Comparison of ENCODE assay signal across 9 mouse cellular contexts in the genomic region with DNA sequence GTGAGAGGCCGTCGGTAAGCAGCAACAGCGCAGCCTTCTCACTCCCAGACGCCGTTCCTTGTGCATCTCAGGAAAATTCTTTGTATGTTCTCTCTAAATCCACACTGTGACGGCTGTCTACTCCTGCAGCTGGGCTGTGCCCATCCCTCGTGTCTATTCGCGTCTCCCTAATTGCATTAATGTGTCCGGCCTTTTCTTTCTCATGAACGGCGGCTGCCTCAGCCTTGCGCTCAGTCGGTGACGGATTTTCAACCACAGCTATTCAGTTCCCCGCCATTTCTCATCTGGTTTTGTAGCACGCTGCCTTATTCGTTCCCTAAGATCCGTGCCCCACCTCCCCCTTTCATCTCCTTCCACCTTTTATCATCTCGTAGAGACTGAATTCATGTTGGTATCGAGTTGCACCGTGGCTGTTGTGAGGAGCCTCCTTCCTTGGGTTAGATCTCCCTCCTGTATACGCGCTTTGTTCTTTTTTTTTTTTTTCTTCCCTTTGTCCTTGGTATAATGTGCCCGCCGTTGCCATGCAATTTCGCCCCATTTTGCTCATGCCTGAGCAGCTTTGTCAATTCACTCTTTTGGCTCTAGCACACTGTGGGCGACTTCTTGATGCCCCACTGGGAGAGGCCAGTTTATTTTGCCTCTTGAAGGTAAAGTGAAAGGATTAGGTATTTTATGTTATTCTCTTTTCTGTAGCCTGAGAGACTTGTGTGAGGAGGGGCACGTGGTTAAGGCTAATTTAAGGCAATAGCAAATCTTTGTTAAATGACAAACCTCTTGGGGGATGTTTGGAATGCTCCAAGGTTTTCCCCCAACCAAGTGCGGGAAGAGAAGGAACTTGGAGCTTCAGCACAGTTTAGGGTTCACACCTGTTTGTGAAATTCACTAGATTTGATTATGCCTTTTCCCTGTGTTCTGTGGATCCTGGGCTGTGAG. TPM values are rescaled to one million over a fixed set of nuclear protein-coding genes. Genes with fewer than 3 reads are reported as not detected.
DNase-seq lines count a peak whose midpoint lies in the region; ATAC-seq and TF ChIP-seq lines count a peak whose summit lies in the region.
"Had no signal": no experiment of that assay in that cellular context is flagged by ENCODE, and none has a peak within 500 bp of the region (broad histone marks: within the 10 kb centered on the region; RNA-seq: fewer than 3 reads in every experiment).

No protein-coding gene starts in this region.

- no peak for TF ChIP-seq CTCF in lung, adult 2 months (IDR thresholded peaks at IDR 0.05; ENCODE audit: insufficient read depth, low read length)

- peak overlapping the region; percentile 29 for H3K4me3 ChIP-seq in lung, embryonic 15.5 days
- H3K4me3 ChIP-seq in lung, adult 2 months (replicated peaks; ENCODE audit: extremely low read depth, low read depth, low read length), result no peak overlapping the region
- peak overlapping the region; percentile 30 for H3K4me3 ChIP-seq in embryonic facial prominence, embryonic 14.5 days (ENCODE audit: low read depth, low read length)
- peak overlapping the region; percentile 49 for H3K4me3 ChIP-seq in limb, embryonic 10.5 days

- no peak for TF ChIP-seq POLR2A in lung, adult 2 months (IDR thresholded peaks at IDR 0.05; ENCODE audit: borderline replicate concordance, extremely low read depth, low read depth, low read length)

- ATAC-seq in lung, embryonic 15.5 days (ENCODE audit: borderline replicate concordance, extremely low read depth, low FRiP score, low TSS enrichment), result no peak
- peak; percentile 67 for ATAC-seq in embryonic facial prominence, embryonic 14.5 days (ENCODE audit: low read depth)

- no peaks in the 10 kb centered on the region for H3K9me3 ChIP-seq in lung, embryonic 15.5 days
- H3K9me3 ChIP-seq in embryonic facial prominence, embryonic 14.5 days (ENCODE audit: control insufficient read depth, low read length), result no peaks in the 10 kb centered on the region
- H3K9me3 ChIP-seq in limb, embryonic 10.5 days (replicated peaks), result no peaks in the 10 kb centered on the region

- DNase-seq in lung, adult 2 months, result no peak
- DNase-seq in embryonic facial prominence, embryonic 14.5 days (ENCODE audit: low spot score), result peak; percentile 82
- DNase-seq in limb, embryonic 10.5 days (ENCODE audit: low spot score), result peak; percentile 68
- peak; percentile 78 for DNase-seq in retina, embryonic 14.5 days (ENCODE audit: low spot score)
- no peak for DNase-seq in gastrocnemius, postnatal 25 days
- no peak for DNase-seq in frontal cortex, postnatal 14 days (ENCODE audit: low spot score in 2 of 2)
- no peak for DNase-seq in gastrocnemius, adult 18-20 months (ENCODE audit: low spot score)

- peaks cover 5% of the 10 kb centered on the region; the same call in 1 of the 2 replicates for H3K4me1 ChIP-seq in lung, embryonic 15.5 days
- no peaks in the 10 kb centered on the region for H3K4me1 ChIP-seq in lung, adult 2 months (ENCODE audit: control insufficient read depth, insufficient read depth, low read length)
- peaks cover 12% of the 10 kb centered on the region for H3K4me1 ChIP-seq in embryonic facial prominence, embryonic 14.5 days (ENCODE audit: control insufficient read depth, insufficient read depth, low read length)
- peaks cover 15% of the 10 kb centered on the region for H3K4me1 ChIP-seq in limb, embryonic 10.5 days

- H3K9ac ChIP-seq in lung, embryonic 15.5 days, result peak overlapping the region; percentile 10; the same call in 1 of the 2 replicates
- H3K9ac ChIP-seq in embryonic facial prominence, embryonic 14.5 days (ENCODE audit: low read depth, low read length), result peak overlapping the region; percentile 68

- no peaks in the 10 kb centered on the region for H3K36me3 ChIP-seq in lung, embryonic 15.5 days
- no peaks in the 10 kb centered on the region for H3K36me3 ChIP-seq in embryonic facial prominence, embryonic 14.5 days (ENCODE audit: control insufficient read depth, insufficient read depth, low read length)
- H3K36me3 ChIP-seq in limb, embryonic 10.5 days, result no peaks in the 10 kb centered on the region

- no peaks in the 10 kb centered on the region for H3K27me3 ChIP-seq in lung, embryonic 15.5 days
- H3K27me3 ChIP-seq in embryonic facial prominence, embryonic 14.5 days (replicated peaks; ENCODE audit: control insufficient read depth, insufficient read depth, low read length), result no peaks in the 10 kb centered on the region
- H3K27me3 ChIP-seq in limb, embryonic 10.5 days (ENCODE audit: low read depth, poor library complexity, severe bottlenecking), result peaks cover 5% of the 10 kb centered on the region; the same call in 1 of the 2 replicates

- WGBS in lung, embryonic 15.5 days, result 14% methylated on average over 30 of the region's 30 CpGs
- WGBS in lung, adult 2 months, result 20% methylated on average over 30 of the region's 30 CpGs
- WGBS in embryonic facial prominence, embryonic 14.5 days, result 5% methylated on average over 30 of the region's 30 CpGs
- WGBS in limb, embryonic 10.5 days, result 10% methylated on average over 30 of the region's 30 CpGs

- peak overlapping the region; percentile 55 for H3K4me2 ChIP-seq in lung, embryonic 15.5 days
- peak overlapping the region; percentile 64 for H3K4me2 ChIP-seq in embryonic facial prominence, embryonic 14.5 days (ENCODE audit: low read depth, low read length)

- no peak overlapping the region for H3K27ac ChIP-seq in lung, embryonic 15.5 days
- H3K27ac ChIP-seq in embryonic facial prominence, embryonic 14.5 days (replicated peaks; ENCODE audit: low read depth, low read length), result peak overlapping the region; percentile 85
- peak overlapping the region; percentile 88 for H3K27ac ChIP-seq in limb, embryonic 10.5 days
- H3K27ac ChIP-seq: macrophage had no signal

RNA-seq across cellular contexts. Expression of gene Dnah2, which starts 21.5 kb away (rescaled TPM):
- 1.1 and 1.2 TPM in 2 replicates for polyA plus RNA-seq in lung, embryonic 15.5 days (2015; fragmentation: Nextera tagmentation; extraction: Ambion mirVana)
- polyA plus RNA-seq in lung, adult 2 months (2012; rRNA removed), result 3.1 TPM in 2 replicates
- polyA plus RNA-seq in embryonic facial prominence, embryonic 14.5 days (2014; fragmentation: Nextera tagmentation; extraction: Ambion mirVana), result 6.2 and 6.5 TPM in 2 replicates
- 1.0 and 1.3 TPM in 2 replicates for polyA plus RNA-seq in limb, embryonic 10.5 days (2016; fragmentation: Nextera tagmentation; extraction: Ambion mirVana)
- under 1 TPM; 0.03 to 0.48 TPM for total RNA-seq in gastrocnemius, postnatal 25 days (2021)
- total RNA-seq in gastrocnemius, adult 18-20 months (2021), result under 1 TPM; 0.14 to 0.83 TPM

RNA-seq across cellular contexts. Expression of gene Efnb3, which starts 32.6 kb away (rescaled TPM):
- polyA plus RNA-seq in lung, embryonic 15.5 days (2015; fragmentation: Nextera tagmentation; extraction: Ambion mirVana), result 8.5 and 8.8 TPM in 2 replicates
- polyA plus RNA-seq in lung, adult 2 months (2012; rRNA removed), result 0.88 and 1.0 TPM in 2 replicates
- polyA plus RNA-seq in embryonic facial prominence, embryonic 14.5 days (2014; fragmentation: Nextera tagmentation; extraction: Ambion mirVana), result 7.3 and 8.6 TPM in 2 replicates
- 44.2 and 55.2 TPM in 2 replicates for polyA plus RNA-seq in limb, embryonic 10.5 days (2016; fragmentation: Nextera tagmentation; extraction: Ambion mirVana)
- under 1 TPM; 0.35 to 0.69 TPM for total RNA-seq in gastrocnemius, postnatal 25 days (2021)
- total RNA-seq in gastrocnemius, adult 18-20 months (2021), result under 1 TPM; 0.37 to 0.74 TPM

RNA-seq across cellular contexts. Expression of gene Wrap53, which starts 52.7 kb away (rescaled TPM):
- polyA plus RNA-seq in lung, embryonic 15.5 days (2015; fragmentation: Nextera tagmentation; extraction: Ambion mirVana), result 28.3 and 28.4 TPM in 2 replicates
- polyA plus RNA-seq in lung, adult 2 months (2012; rRNA removed), result 11.9 and 15.0 TPM in 2 replicates
- polyA plus RNA-seq in embryonic facial prominence, embryonic 14.5 days (2014; fragmentation: Nextera tagmentation; extraction: Ambion mirVana), result 18.4 and 19.8 TPM in 2 replicates
- 52.3 and 52.8 TPM in 2 replicates for polyA plus RNA-seq in limb, embryonic 10.5 days (2016; fragmentation: Nextera tagmentation; extraction: Ambion mirVana)
- 1 to 10 TPM; 3.4 to 3.7 TPM for total RNA-seq in gastrocnemius, postnatal 25 days (2021)
- total RNA-seq in gastrocnemius, adult 18-20 months (2021), result 1 to 10 TPM; 3.2 to 3.3 TPM

RNA-seq across cellular contexts. Expression of gene Trp53, which starts 52.8 kb away (rescaled TPM):
- polyA plus RNA-seq in lung, embryonic 15.5 days (2015; fragmentation: Nextera tagmentation; extraction: Ambion mirVana), result 168 and 170 TPM in 2 replicates
- polyA plus RNA-seq in lung, adult 2 months (2012; rRNA removed), result 66.8 and 75.0 TPM in 2 replicates
- polyA plus RNA-seq in embryonic facial prominence, embryonic 14.5 days (2014; fragmentation: Nextera tagmentation; extraction: Ambion mirVana), result 111 and 133 TPM in 2 replicates
- 243 and 267 TPM in 2 replicates for polyA plus RNA-seq in limb, embryonic 10.5 days (2016; fragmentation: Nextera tagmentation; extraction: Ambion mirVana)
- total RNA-seq in gastrocnemius, postnatal 25 days (2021), result 10 to 100 TPM; 12.2 to 12.7 TPM
- 10 to 100 TPM; 12.9 to 15.3 TPM for total RNA-seq in gastrocnemius, adult 18-20 months (2021)

Comparison
In these comparisons a context has a peak if more than half of its experiments do, and no peak if none do; other contexts are left out.
1. DNase-seq: peak in embryonic facial prominence, embryonic 14.5 days (single experiment), limb, embryonic 10.5 days (single experiment) and retina, embryonic 14.5 days (single experiment); none in lung, adult 2 months (single experiment), gastrocnemius, postnatal 25 days (single experiment), frontal cortex, postnatal 14 days (0 of 2) and gastrocnemius, adult 18-20 months (single experiment).